Mouse (Mus musculus) midbrain, embryonic 16.5 days (tissue): ENCODE data around the gene Gm10024. TPM values are rescaled to one million over a fixed set of nuclear protein-coding genes. Genes with fewer than 3 reads are reported as not detected.
"Not testable (repeated sequence)": the region's sequence is repeated elsewhere in the genome, so short reads cannot be mapped to it uniquely, and the experiment has no call there.

Experiments
- ATAC-seq: fragments of 200-750 bp; cut with Nextera tagmentation; 2 replicates; pipeline ENCODE4 v1.8.0; 2017; ENCODE audit warnings: moderate TSS enrichment
- H3K27ac ChIP-seq: fragments of 300-500 bp; sonication (generic); 2 replicates; pipeline ENCODE4 v1.5.1; 2014; ENCODE audit warnings: mild to moderate bottlenecking, low read length, mixed read lengths
- H3K27me3 ChIP-seq: fragments of 300-500 bp; sonication (generic); 2 replicates; pipeline ENCODE4 v1.6.1; 2014; ENCODE audit warnings: low read depth, low read length, mixed read lengths; ENCODE audit not compliant: control insufficient read depth, insufficient read depth
- H3K36me3 ChIP-seq: fragments of 300-500 bp; sonication (generic); 2 replicates; pipeline ENCODE4 v1.6.1; 2014; ENCODE audit warnings: mild to moderate bottlenecking, low read length, moderate library complexity, mixed read lengths; ENCODE audit not compliant: control insufficient read depth, insufficient read depth
- H3K4me1 ChIP-seq: fragments of 300-500 bp; sonication (generic); 2 replicates; pipeline ENCODE4 v1.6.1; 2014; ENCODE audit warnings: mild to moderate bottlenecking, low read length, mixed read lengths; ENCODE audit not compliant: control insufficient read depth, insufficient read depth
- H3K4me2 ChIP-seq: fragments of 300-500 bp; sonication (generic); 2 replicates; pipeline ENCODE4 v1.6.1; 2014; ENCODE audit warnings: mild to moderate bottlenecking, low read length, mixed read lengths
- H3K4me3 ChIP-seq: fragments of 300-500 bp; sonication (generic); 2 replicates; pipeline ENCODE4 v1.5.1; 2014; ENCODE audit warnings: low read depth, mild to moderate bottlenecking, low read length, moderate library complexity, mixed read lengths
- H3K9ac ChIP-seq: fragments of 300-500 bp; sonication (generic); 2 replicates; pipeline ENCODE4 v1.6.1; 2014; ENCODE audit warnings: low read depth, low read length, mixed read lengths
- H3K9me3 ChIP-seq: fragments of 300-500 bp; sonication (generic); replicated peaks from 2 replicates; pipeline ENCODE4 v1.6.1; 2014; ENCODE audit warnings: mild to moderate bottlenecking, low read length, mixed read lengths; ENCODE audit not compliant: control insufficient read depth, poor library complexity, severe bottlenecking
- WGBS: fragments of 180-500 bp; shearing (Covaris S2); extraction: QIAGEN DNeasy Blood & Tissue Kit; methylation state at CpG from one replicate; pipeline ENCODE4 v1.1.7; 2014; 5-methylcytosine and 5-hydroxymethylcytosine counted together
- polyA plus RNA-seq: library from polyadenylated mRNA; unstranded; fragments of >200 nt; fragmentation: Nextera tagmentation; extraction: Ambion mirVana; gene quantifications from 2 replicates; pipeline ENCODE4 v1.2.1, GENCODE M21; 2015

Gm10024 gene
- polyA plus RNA-seq, 1 experiment from 2014 or later = not detected

GRCm38 (mm10) chr10:77684181-77684580, 27.1 kb upstream of the Gm10024 start:
- Histone ChIP-seq H3K4me1 (peaks cover 6% of the 10 kb centered on the region; the same call in 1 of the 2 replicates), H3K9me3 (no peaks in the 10 kb centered on the region), H3K36me3 (no peaks in the 10 kb centered on the region), H3K4me2 (no peak overlapping the region), H3K27ac (no peak overlapping the region), H3K9ac (no peak overlapping the region), H3K27me3 (peaks cover 17% of the 10 kb centered on the region), H3K4me3 (no peak overlapping the region)
- no peak for ATAC-seq
- 31% methylated on average over 8 of the region's 8 CpGs for WGBS

GRCm38 (mm10) chr10:77685895-77686664, 25.2 kb upstream of the Gm10024 start, which contains the start of gene Tspear:
Tspear (plus strand) TSS chr10:77686569.
- no peak within 1 kb of the TSS for H3K9ac ChIP-seq
- peaks cover 17% of the 10 kb centered on the region for H3K27me3 ChIP-seq
- H3K36me3 ChIP-seq = no peaks in the 10 kb centered on the region
- H3K4me1 ChIP-seq = peaks cover 9% of the 10 kb centered on the region; the same call in 1 of the 2 replicates
- ATAC-seq = no peak
- H3K4me2 ChIP-seq = no peak within 1 kb of the TSS
- H3K27ac ChIP-seq = no peak within 1 kb of the TSS
- H3K9me3 ChIP-seq = no peaks in the 10 kb centered on the region
- 10% methylated on average over 22 of the region's 22 CpGs for WGBS
- no peak within 1 kb of the TSS for H3K4me3 ChIP-seq

- Histone ChIP-seq H3K27ac (no peak overlapping the region), H3K4me3 (no peak overlapping the region), H3K36me3 (no peaks in the 10 kb centered on the region), H3K27me3 (peaks cover 17% of the 10 kb centered on the region), H3K4me2 (no peak overlapping the region), H3K9me3 (no peaks in the 10 kb centered on the region), H3K9ac (no peak overlapping the region), H3K4me1 (peaks cover 9% of the 10 kb centered on the region; the same call in 1 of the 2 replicates)
- no peak for ATAC-seq
- 36% methylated on average over 10 of the region's 10 CpGs for WGBS
Observed at GRCm38 (mm10) chr10:77687021-77687420, 24.2 kb upstream of the Gm10024 start.

- 64% methylated on average over 3 of the region's 3 CpGs for WGBS
- H3K36me3 ChIP-seq, ATAC-seq, H3K4me3 ChIP-seq, H3K4me2 ChIP-seq, H3K4me1 ChIP-seq, H3K27ac ChIP-seq, H3K9me3 ChIP-seq: not testable (repeated sequence)
- Histone ChIP-seq H3K9ac (0 out of 2 replicates have a peak within 1 kb of the TSS, but pooled peaks have one; percentile 13), H3K27me3 (peaks cover 17% of the 10 kb centered on the region)
Observed at GRCm38 (mm10) chr10:77690356-77690807, 20.9 kb upstream of the Gm10024 start, which contains the start of gene Gm19402. Gm19402 (minus strand) TSS chr10:77690757.

GRCm38 (mm10) chr10:77697133-77697532, 14.1 kb upstream of the Gm10024 start, which contains the start of gene Gm9508:
Gm9508 (minus strand) TSS chr10:77697233.
- Histone ChIP-seq H3K4me2 (no peak within 1 kb of the TSS), H3K27me3 (no peaks in the 10 kb centered on the region), H3K9ac (no peak within 1 kb of the TSS), H3K9me3 (no peaks in the 10 kb centered on the region; the same call in 1 of the 2 replicates), H3K4me1 (no peaks in the 10 kb centered on the region), H3K36me3 (no peaks in the 10 kb centered on the region), H3K4me3 (no peak within 1 kb of the TSS), H3K27ac (no peak within 1 kb of the TSS)
- no peak for ATAC-seq
- WGBS = 45% methylated on average over 4 of the region's 4 CpGs

- no peak for ATAC-seq
- 92% methylated on average over 1 of the region's 1 CpGs for WGBS
- Histone ChIP-seq H3K27me3 (no peaks in the 10 kb centered on the region), H3K4me1 (no peaks in the 10 kb centered on the region), H3K4me2 (no peak within 1 kb of the TSS), H3K27ac (no peak within 1 kb of the TSS), H3K36me3 (no peaks in the 10 kb centered on the region), H3K9ac (no peak within 1 kb of the TSS), H3K4me3 (no peak within 1 kb of the TSS), H3K9me3 (peaks cover 4% of the 10 kb centered on the region; the same call in 1 of the 2 replicates)
Observed at GRCm38 (mm10) chr10:77706326-77706725, 4.9 kb upstream of the Gm10024 start, which contains the start of gene Gm10272. Gm10272 (plus strand) TSS chr10:77706626.

- no peak overlapping the region for H3K4me3 ChIP-seq
- 74% methylated on average over 3 of the region's 3 CpGs for WGBS
- no peaks in the 10 kb centered on the region for H3K4me1 ChIP-seq
- H3K9me3 ChIP-seq = peaks cover 2% of the 10 kb centered on the region; the same call in 1 of the 2 replicates
- no peaks in the 10 kb centered on the region for H3K27me3 ChIP-seq
- no peaks in the 10 kb centered on the region for H3K36me3 ChIP-seq
- no peak overlapping the region for H3K4me2 ChIP-seq
- no peak overlapping the region for H3K9ac ChIP-seq
- ATAC-seq = no peak
- H3K27ac ChIP-seq = no peak overlapping the region
Observed at GRCm38 (mm10) chr10:77709831-77710230, 1.4 kb upstream of the Gm10024 start.

- no peak overlapping the region for H3K4me2 ChIP-seq
- H3K9ac ChIP-seq = no peak overlapping the region
- no peaks in the 10 kb centered on the region for H3K27me3 ChIP-seq
- H3K36me3 ChIP-seq = no peaks in the 10 kb centered on the region
- ATAC-seq = no peak
- 75% methylated on average over 4 of the region's 4 CpGs for WGBS
- no peaks in the 10 kb centered on the region for H3K9me3 ChIP-seq
- no peak overlapping the region for H3K27ac ChIP-seq
- H3K4me3 ChIP-seq = no peak overlapping the region
- no peaks in the 10 kb centered on the region for H3K4me1 ChIP-seq
Observed at GRCm38 (mm10) chr10:77713734-77714133, 2.5 kb downstream of the Gm10024 start.

- no peak within 1 kb of the TSS for H3K4me3 ChIP-seq
- ATAC-seq = no peak
- no peak within 1 kb of the TSS for H3K9ac ChIP-seq
- no peak within 1 kb of the TSS for H3K4me2 ChIP-seq
- H3K9me3 ChIP-seq = no peaks in the 10 kb centered on the region
- no peak within 1 kb of the TSS for H3K27ac ChIP-seq
- 92% methylated on average over 1 of the region's 1 CpGs for WGBS
- no peaks in the 10 kb centered on the region for H3K4me1 ChIP-seq
- no peaks in the 10 kb centered on the region for H3K36me3 ChIP-seq
- no peaks in the 10 kb centered on the region for H3K27me3 ChIP-seq
Observed at GRCm38 (mm10) chr10:77715507-77715906, 4.2 kb downstream of the Gm10024 start, which contains the start of gene Gm10142. Gm10142 (plus strand) TSS chr10:77715807.
